Mouse (Mus musculus): ENCODE measurements around the gene Ddias. TPM values are rescaled to one million over a fixed set of nuclear protein-coding genes. Genes with fewer than 3 reads are reported as not detected.
A peak's percentile ranks its signal among the peaks of the same experiment; 100 is the strongest.

The Ddias gene
- total RNA-seq, 4 experiments from 2014 or later, result 0.16 to 0.41 (median 0.33) TPM

DNA sequence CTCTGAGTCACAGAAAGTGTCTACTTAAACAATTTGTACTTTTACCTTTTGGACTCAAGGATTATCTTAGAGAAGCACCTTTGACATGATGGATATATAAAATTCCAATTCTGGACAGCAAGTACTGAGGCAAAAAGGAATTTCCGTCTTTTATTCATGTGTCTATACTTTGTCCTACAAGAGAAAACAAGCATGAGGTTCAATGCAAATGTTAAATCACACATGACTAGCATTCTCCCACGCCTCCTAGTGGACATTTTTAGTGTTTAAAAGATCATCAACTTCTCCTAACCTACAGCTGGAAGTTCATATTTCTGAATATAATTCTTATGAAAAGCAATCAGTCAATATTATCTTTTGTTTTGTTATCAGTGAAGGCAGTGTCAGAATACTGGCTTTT, 7.5 kb downstream of the Ddias start:
- DNase-seq (ENCODE audit: low spot score), result no peak

DNA sequence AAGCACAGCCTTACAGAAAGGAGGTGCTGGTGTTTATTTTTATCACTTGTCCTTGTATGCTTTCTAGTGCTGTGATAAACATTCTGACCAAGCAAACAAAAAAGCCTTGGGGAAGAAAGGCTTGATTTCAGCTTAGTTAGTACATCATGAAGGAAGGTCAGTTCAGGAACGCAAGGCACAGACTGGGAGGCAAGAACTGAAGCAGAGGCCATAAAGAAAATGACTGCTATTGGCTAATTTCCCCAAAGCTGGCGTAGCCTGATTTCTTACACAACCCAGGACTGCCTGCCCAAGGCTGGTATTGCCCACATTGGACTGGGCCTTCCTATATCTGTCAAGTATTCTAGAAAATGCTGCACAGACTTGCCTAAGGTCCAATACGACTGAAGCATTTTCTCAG, 25.8 kb downstream of the Ddias start:
- DNase-seq (ENCODE audit: low spot score), result no peak

DNA sequence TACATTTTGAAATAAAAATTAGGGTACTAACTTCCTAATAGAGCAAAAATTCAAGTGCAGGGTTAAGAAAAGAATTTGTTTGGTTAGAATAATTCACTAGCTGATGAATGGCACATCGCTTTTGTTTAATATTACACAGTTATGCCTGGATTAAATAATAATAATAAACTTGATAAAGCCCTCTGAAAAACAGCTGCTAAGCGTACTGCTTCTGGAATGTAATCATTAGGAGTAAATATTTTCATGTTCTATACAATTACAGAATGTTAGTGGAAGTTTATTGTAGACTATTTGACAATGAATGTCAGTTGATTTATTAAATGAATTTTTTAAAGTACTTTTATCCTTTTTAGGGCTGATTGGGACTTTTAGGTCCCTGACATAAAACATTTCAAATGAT, 31.8 kb downstream of the Ddias start:
- no peak for DNase-seq (ENCODE audit: low spot score)

DNA sequence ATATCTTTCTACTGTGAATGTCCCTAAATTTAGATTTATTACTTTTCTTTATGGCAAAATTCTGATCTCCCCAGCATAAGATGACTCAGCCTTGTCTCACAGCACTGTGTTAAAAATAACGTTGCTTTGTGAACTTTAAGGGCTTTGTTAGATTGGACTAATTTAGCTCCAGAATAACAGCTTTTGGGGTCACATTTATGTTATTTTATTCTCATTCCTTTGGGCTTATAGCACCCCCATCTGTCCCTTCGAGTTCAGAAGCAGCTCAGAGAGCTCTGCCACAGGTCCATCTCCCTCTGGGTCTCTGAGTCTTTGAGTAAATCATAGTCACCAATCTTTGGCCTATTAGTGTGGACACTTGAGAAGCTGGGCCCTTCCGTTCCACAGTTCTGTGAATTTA, 36.1 kb downstream of the Ddias start:
- no peak for DNase-seq (ENCODE audit: low spot score)

DNA sequence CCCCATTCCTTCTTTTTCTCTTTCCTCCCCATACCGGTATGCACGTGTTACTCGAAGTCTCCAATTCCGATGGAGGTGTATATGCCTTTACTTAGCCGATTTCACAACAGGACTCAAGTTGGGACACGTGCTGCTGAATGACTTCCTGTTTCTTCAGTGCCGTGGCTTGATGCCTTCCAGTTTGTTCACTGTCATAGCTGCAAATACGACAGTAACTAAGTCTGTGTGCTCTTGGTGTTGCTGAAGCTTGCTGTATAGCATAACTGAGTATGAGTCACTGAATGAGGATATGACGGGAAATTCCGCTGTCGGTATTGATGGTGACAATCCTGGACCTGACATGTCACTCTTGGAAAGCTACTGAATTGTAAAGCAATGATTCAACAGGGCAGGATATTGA, 36.8 kb downstream of the Ddias start:
- no peak for DNase-seq (ENCODE audit: low spot score)

DNA sequence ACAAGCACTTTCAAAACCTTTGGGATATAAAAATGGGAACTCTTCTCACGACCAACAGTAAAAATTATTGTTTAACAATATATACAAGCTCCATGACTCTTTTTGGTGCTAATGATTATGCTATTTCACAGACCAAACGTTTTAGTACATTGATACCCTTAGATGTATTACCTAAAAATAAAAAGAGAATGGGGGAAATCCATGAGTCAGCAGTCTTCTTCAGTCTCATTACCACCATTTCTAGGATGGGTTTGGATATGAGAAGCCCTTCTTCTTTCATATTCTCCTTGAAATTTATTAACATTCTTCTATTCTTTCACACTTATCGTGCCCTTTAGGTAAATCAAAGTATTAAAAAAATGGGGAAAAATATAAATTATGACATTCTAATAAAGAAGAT, 37.6 kb downstream of the Ddias start:
- no peak for DNase-seq (ENCODE audit: low spot score)

DNA sequence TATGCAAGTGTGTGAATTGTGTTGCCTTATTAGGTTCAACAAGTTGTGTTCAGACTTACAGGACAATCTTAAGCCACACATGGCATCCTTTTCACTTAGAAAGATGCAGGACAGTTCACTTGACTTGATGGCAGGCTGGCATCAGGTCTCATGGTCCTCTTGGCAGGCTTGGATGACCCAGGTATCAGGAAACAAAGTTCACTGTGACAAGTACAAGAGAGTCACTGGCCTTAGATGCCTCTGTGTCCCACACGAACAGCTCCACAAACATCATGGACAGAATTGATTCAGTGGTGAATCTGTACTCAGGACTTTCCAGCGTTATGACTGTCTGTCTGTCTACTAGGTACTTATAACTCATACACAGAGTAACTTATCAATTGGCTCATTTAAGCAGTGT, 39.7 kb downstream of the Ddias start:
- no peak for DNase-seq (ENCODE audit: low spot score)

DNA sequence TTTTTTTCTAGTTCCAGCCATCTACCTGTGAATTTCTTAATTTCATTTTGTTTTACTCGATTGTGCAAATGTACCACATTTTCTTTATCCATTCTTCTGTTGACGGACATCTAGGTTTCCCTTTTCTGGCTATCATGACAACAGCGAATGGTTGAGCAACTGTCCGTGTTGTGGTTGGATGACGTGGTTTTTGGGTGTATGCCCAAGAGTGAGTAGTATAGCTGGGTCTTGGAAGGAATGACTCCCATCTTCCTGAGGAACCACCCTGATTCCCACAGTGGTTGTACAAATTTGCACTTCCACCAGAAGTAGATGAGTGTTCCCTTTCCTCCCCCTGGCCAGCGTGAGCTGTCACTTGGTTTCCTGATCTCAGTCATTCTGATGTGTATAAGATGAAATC, 41.7 kb downstream of the Ddias start:
- DNase-seq (ENCODE audit: low spot score), result no peak

DNA sequence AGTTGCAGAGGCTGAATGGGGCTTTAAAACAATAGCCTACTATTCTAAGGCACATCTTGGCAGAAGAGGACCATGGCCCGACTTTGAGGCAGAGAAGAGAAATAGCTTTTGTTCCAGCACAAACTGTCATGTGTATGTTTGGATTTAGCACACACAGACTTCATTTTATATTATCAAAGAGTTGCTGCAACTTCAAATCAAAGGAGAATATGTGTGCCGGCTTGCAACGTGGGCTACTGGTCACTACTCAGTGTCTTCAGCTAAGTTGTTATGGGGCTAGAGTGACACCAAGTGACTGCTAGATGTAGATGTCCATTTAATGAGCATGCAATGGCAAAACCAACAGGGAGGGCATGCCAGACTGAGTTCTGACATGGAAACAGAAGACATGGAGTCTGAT, 46.1 kb downstream of the Ddias start:
- DNase-seq (ENCODE audit: low spot score), result peak; percentile 19

DNA sequence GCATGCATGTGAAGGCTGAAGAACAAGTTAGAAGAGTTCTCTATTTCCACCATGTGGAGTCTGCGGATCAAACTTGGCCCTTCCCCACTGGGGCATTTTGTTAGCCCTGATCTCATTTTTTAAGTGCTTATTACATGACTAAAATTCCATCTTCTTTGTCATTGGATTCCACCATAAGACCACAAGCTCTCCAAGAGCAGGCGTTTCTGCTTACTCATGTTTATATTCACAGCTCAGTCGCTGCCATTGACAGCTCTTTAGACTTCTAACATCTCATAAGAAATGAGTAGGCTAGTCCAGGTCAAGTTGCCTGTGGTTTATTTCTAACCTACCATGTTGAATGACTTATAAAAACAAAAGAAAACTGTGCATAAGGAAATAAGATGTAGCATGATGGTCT, 47.8 kb downstream of the Ddias start:
- no peak for DNase-seq (ENCODE audit: low spot score)

DNA sequence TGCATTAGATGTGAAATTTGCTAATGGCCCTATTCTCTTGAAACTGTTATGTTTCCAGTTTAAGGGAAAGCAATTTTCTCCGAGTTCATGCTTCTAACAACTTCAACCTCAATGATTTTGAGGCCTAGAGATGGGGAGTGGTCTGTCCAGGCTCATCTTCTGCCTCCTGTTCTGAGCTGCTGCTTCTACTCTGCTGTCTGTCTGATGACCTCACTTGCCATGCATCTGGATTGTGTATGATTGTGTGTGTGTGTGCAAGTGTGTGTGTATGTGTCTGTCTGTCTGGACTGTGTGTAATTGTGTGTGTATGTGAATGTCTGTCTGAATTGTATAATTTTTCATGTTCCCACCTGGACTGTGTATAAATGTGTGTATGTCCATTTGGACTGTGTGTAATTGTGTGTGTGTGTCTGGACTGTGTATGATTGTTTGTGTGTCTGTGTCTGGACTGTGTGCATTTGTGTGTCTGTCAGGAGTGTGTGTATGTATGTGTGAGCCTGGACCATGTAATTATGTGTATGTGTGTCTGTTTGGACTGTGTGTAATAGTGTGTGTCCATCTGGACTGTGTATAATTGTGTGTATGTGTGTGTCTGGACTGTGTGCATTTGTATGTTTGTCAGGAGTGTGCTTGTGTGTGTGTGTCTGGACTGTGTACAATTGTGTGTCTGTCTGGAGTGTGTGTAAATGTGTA, 51.5 kb downstream of the Ddias start:
- DNase-seq (ENCODE audit: low spot score), result no peak

DNA sequence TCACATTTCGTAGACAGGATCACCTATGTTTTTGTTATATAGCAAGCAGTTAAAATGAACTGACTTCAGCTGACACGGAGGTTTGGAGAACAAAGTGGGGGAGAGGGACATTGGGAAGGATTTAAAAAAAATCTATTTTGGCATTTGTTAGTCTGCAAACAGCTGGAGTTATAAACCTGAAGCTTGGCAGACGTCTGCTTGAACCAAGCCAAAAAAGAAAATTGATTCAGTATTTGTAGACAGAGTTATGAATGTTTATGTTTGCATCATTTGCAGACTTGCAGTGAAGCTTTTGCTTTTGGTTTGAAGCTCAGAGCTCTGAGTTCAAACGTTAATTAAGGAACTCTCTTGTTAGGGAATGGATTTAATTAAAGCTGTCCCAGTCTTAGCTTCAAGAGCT, 52.2 kb downstream of the Ddias start:
- no peak for DNase-seq (ENCODE audit: low spot score)

DNA sequence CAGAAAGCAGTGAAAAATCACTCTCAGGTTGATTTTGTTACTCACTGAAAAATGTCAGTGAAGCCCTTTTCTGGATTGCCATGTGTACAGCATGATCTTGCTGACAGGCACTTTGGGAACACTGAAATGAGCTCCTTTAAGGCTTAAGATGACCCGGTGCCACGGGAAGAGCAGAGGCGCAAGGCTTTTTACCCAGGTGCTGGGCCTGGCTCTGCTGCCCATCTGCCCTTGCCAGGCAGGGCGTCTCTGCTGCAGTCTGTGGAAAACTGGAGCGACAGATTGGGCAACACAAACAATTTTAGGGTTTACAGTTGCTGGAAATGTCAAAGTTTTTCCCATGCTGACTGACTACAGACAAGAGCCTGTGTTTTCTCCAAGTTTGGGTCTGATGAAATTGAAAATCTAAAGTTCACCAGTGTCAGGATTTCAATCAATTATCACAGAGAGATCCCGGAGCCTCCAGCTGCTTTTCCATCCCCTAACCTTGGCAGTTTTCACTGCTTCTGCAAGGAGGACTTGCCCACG, 53.0 kb downstream of the Ddias start:
- no peak for DNase-seq (ENCODE audit: low spot score)

DNA sequence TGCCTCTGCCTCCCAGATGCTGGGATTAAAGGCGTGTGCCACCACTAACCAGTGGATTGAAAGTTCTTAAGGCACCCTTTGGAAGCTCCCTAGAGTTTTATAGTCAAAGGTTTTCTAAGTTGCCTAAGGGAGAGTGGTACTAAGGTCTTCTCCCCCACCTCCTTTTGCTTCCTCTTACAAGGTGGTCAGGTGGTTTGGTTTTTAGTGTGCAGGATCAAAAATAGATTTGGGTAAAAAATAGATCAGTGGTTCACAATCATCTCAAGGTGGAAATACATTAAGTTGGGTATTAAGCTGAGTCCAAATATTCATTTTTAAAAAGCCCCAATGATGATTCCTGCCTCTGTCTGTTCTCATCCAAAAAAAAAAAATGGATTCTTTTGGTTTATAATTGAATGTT, 53.6 kb downstream of the Ddias start:
- DNase-seq (ENCODE audit: low spot score), result no peak

DNA sequence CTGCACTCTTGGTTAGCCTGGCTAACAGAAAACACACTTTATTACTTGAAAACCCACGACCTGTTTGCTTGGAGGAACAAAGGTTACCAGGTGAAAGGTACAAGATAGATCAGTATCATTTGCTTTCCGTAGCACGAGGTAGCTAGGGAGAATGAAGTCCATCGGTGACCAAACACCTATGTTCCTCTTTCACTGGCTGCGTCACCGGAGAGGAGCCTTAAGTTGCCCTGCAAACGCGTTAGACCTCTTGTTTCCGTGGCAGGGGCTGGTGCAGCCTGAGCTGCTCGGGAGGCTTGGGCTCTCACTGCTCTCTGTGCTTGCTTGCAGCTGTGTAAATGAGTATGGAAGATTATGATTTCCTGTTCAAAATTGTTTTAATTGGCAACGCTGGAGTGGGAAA, 54.4 kb downstream of the Ddias start:
- no peak for DNase-seq (ENCODE audit: low spot score)

DNA sequence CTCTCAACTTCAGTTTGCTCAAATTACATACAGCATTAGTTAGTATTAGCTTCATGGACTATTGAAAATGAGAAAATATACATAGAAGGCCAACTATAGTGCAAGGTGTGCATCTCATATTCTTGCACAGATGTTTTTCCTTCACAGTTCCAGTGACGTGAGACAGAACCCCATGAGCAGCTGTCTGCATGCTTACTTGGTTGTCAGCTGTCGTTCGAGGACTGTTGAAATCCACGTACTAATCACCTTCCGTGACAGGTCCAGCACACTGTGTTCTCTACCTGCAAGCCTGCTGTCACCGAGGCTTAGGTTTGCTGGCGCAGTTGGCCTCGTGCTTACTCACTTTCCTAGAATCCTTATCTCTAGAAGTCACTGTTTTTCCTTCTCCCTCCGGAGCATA, 56.2 kb downstream of the Ddias start:
- no peak for DNase-seq (ENCODE audit: low spot score)

DNA sequence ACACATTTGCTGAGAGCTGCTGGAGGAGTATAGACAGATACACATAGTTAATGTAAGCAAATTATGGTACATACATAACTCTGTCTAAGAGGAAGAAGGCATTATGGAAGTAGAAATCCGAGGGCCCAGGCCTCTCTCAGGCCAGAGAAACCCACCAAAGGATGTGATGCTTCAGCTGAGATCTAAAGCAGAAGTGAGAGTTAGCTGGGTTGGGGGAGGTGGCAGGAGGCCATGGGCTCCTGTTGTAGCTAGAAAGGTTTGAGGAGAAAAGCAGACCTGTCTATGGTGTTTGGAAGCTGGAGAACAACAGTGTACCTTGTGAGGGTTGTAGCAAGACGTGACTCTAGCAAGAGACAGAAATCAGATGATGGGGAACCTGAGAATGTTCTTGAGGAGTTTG, 56.8 kb downstream of the Ddias start:
- no peak for DNase-seq (ENCODE audit: low spot score)

DNA sequence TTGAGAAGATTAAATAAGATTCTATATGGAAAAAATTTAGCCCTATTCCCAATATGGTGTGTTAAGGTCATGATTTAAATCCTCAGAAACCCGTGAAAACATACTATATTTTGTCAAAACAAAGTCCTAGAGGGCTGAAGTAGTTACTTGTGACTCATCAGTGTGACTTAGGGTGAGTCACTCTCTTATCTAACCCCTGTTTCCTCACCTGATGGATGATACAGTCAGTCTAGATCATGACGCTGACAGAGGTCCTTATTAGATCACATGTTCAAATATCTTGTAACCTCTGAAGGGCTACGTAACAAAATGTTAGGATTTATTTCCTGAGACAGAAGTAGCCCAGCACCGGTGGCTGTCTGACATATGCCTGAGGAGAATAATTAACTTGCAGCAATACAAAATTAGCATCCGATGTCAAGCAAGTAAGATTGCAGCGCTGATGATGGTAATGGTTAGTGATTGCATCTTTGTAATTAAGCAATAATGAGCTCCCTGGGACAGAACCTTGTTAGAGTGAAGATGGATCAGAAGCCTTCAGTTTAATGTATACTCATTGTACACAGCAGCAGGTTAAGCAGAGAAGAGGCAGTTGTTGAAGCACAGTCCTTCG, 62.3 kb downstream of the Ddias start:
- DNase-seq (ENCODE audit: low spot score), result no peak

Other genes with a start within 250 kb of the Ddias start
- gene Ankrd42, start 237.1 kb downstream of the Ddias start, total RNA-seq (2022), result 1 to 10 TPM in 2 of 4 experiments, under 1 TPM in 2; 0.62 to 1.4 (median 1.0) TPM
- gene Pcf11, start 204.3 kb downstream of the Ddias start, total RNA-seq (2022), result 10 to 100 TPM; 24.0 to 30.4 (median 24.7) TPM
- gene Rab30, start 132.6 kb downstream of the Ddias start, total RNA-seq (2022), result 10 to 100 TPM in 3 of 4 experiments, 1 to 10 TPM in 1; 9.5 to 20.6 (median 11.9) TPM
- 10 to 100 TPM in 2 of 4 experiments, 1 to 10 TPM in 2; 6.4 to 11.4 (median 9.2) TPM for gene Prcp, start 223 bp upstream of the Ddias start, total RNA-seq (2022)
- 1 to 10 TPM; 3.5 to 4.3 (median 4.1) TPM for gene Fam181b, start 205.6 kb upstream of the Ddias start, total RNA-seq (2022)

Measured in heart, adult 8-10 months (tissue).